Mouse (Mus musculus): Measurements from ENCODE around the gene Wscd2. TPM values are rescaled to one million over a fixed set of nuclear protein-coding genes. Genes with fewer than 3 reads are reported as not detected.

Wscd2 gene
- total and polyA plus RNA-seq, 3 experiments = not detected

DNA sequence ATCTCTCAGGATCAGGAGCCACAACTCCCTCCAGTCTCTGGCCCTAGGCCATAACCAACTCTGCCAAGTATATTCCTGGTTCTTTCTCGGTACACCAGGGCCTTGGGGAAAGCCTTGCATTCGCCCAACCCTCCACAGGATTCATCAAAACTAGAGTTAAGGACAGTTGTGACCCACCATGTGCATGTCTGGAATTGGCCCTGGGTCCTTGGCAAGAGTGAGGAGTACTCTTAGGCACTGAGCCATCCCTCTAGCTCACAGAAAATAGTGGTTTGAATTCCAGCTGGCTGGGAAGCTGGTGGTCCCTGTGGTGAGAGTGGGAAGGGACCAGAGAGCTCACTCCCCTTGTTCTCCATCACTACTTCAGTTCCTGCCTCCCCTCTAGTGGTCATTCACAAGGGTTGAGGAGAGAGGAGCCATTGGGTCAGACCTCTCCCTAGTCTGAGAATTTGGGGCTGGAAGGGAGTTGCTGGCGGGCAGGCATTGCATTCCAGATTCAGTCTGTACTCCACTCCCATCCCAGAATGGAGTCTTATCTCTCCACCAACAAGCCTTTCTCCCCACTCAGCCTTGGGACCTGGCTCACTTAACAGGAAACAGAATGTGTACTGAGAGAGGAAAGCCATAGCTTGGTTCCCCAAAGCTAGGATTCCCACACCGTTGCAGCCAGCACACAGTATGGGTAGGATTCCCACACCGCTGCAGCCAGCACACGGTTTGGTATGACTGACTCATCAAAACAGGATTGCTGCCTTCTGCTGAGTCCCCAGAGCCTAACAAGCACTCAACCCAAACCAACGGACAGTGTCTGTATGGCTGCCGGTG is 117.0 kb downstream of the Wscd2 start:
- no peak overlapping the region for H3K27ac ChIP-seq (ENCODE audit: control insufficient read depth, low read depth, low read length)
- H3K79me2 ChIP-seq (ENCODE audit: control insufficient read depth, insufficient read depth, low read length, poor library complexity) = no peaks in the 10 kb centered on the region
- no peak overlapping the region for H3K9ac ChIP-seq (ENCODE audit: control insufficient read depth, low read depth, low read length, poor library complexity, severe bottlenecking)
- no peaks in the 10 kb centered on the region for H3K36me3 ChIP-seq (ENCODE audit: control insufficient read depth in 1 of 2, insufficient read depth in 2 of 2, low read length in 2 of 2)
- H3K4me1 ChIP-seq (ENCODE audit: control insufficient read depth in 1 of 2, insufficient read depth in 2 of 2, low read length in 2 of 2) = no peaks in the 10 kb centered on the region
- TF ChIP-seq ZC3H11A (IDR thresholded peaks at IDR 0.05; ENCODE audit: low read depth, low read length) (no peak), MXI1 (IDR thresholded peaks at IDR 0.05; ENCODE audit: low read depth, low read length) (no peak), RCOR1 (IDR thresholded peaks at IDR 0.05; ENCODE audit: low read depth, low read length) (no peak), NELFE (IDR thresholded peaks at IDR 0.05; ENCODE audit: low read depth, low read length) (no peak), POLR2AphosphoS2 (IDR thresholded peaks at IDR 0.05; ENCODE audit: low read length) (no peak), TCF12 (IDR thresholded peaks at IDR 0.05; ENCODE audit: low read depth, low read length) (no peak), GATA1 (IDR thresholded peaks at IDR 0.05; ENCODE audit: low read depth, low read length) (no peak), MAZ (IDR thresholded peaks at IDR 0.05; ENCODE audit: low read depth, low read length) (no peak), MAFK (IDR thresholded peaks at IDR 0.05; ENCODE audit: borderline replicate concordance, low read depth, low read length) (no peak), MEF2A (IDR thresholded peaks at IDR 0.05; ENCODE audit: extremely low read depth, insufficient replicate concordance, low read depth, low read length, poor library complexity, severe bottlenecking) (no peak), RAD21 (IDR thresholded peaks at IDR 0.05; ENCODE audit: low read depth, low read length) (no peak), POLR2A (IDR thresholded peaks at IDR 0.05; ENCODE audit: control insufficient read depth in 1 of 2, insufficient read depth in 1 of 2, low read depth in 1 of 2, low read length in 2 of 2, poor library complexity in 1 of 2) (no peak), EP300 (IDR thresholded peaks at IDR 0.05; ENCODE audit: low read depth in 1 of 2, low read length in 2 of 2) (no peak), USF2 (IDR thresholded peaks at IDR 0.05; ENCODE audit: borderline replicate concordance in 1 of 2, insufficient read depth in 1 of 2, low read depth in 1 of 2, low read length in 2 of 2) (no peak), KAT2A (conservative IDR thresholded peaks at IDR 0.05; ENCODE audit: low read depth, low read length) (no peak), SIN3A (IDR thresholded peaks at IDR 0.05; ENCODE audit: low read length) (no peak)
- DNase-seq (ENCODE audit: low read depth, low spot score) = no peak
- H3K4me3 ChIP-seq (ENCODE audit: control insufficient read depth in 1 of 2, insufficient read depth in 1 of 2, low read depth in 2 of 2, low read length in 2 of 2) = no peak overlapping the region
- H3K27me3 ChIP-seq (ENCODE audit: control insufficient read depth in 1 of 2, insufficient read depth in 2 of 2, low read length in 2 of 2) = no peaks in the 10 kb centered on the region
- no peaks in the 10 kb centered on the region for H3K9me3 ChIP-seq (replicated peaks; ENCODE audit: insufficient read depth, low read length)

DNA sequence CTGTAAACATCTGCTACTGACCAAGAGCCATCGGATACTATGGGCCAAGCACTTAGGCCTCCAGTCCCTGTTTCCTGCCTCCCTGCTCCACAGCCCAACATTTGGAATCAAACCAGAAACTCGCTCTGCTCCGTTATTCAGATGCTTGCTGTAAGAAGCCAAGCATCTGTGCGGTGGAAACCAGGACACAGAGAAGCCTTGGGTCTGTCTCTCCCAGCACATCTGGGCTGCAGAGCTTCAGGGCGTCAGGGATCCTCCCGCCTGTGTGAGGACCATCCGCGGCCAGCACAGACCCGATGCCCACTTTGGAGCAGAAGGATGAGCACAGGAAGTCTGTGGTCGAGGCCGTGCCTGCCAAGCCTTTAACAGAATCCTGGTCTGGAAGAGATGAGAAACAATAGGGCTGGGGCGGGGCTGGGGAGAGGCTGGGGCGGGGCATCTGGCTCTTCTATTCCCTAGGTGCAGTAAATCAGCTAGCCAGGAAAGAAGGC is 117.9 kb downstream of the Wscd2 start:
- no peaks in the 10 kb centered on the region for H3K79me2 ChIP-seq (ENCODE audit: control insufficient read depth, insufficient read depth, low read length, poor library complexity)
- H3K4me3 ChIP-seq (ENCODE audit: control insufficient read depth in 1 of 2, insufficient read depth in 1 of 2, low read depth in 2 of 2, low read length in 2 of 2) = no peak overlapping the region
- TF ChIP-seq CHD1 (IDR thresholded peaks at IDR 0.05; ENCODE audit: low read depth, low read length) (no peak), RAD21 (IDR thresholded peaks at IDR 0.05; ENCODE audit: low read depth, low read length) (no peak), USF2 (IDR thresholded peaks at IDR 0.05; ENCODE audit: borderline replicate concordance in 1 of 2, insufficient read depth in 1 of 2, low read depth in 1 of 2, low read length in 2 of 2) (no peak), RCOR1 (IDR thresholded peaks at IDR 0.05; ENCODE audit: low read depth, low read length) (no peak), ELF1 (IDR thresholded peaks at IDR 0.05; ENCODE audit: low read depth, low read length) (no peak)
- no peaks in the 10 kb centered on the region for H3K9me3 ChIP-seq (replicated peaks; ENCODE audit: insufficient read depth, low read length)
- no peaks in the 10 kb centered on the region for H3K36me3 ChIP-seq (ENCODE audit: control insufficient read depth in 1 of 2, insufficient read depth in 2 of 2, low read length in 2 of 2)
- H3K27ac ChIP-seq (ENCODE audit: control insufficient read depth, low read depth, low read length) = no peak overlapping the region
- no peaks in the 10 kb centered on the region for H3K4me1 ChIP-seq (ENCODE audit: control insufficient read depth in 1 of 2, insufficient read depth in 2 of 2, low read length in 2 of 2)
- H3K27me3 ChIP-seq (ENCODE audit: control insufficient read depth in 1 of 2, insufficient read depth in 2 of 2, low read length in 2 of 2) = no peaks in the 10 kb centered on the region
- DNase-seq (ENCODE audit: low read depth, low spot score) = no peak
- H3K9ac ChIP-seq (ENCODE audit: control insufficient read depth, low read depth, low read length, poor library complexity, severe bottlenecking) = no peak overlapping the region
